Mouse (Mus musculus) neural tube, embryonic 13.5 days (tissue): ENCODE data around the gene Bcap29. TPM values are rescaled to one million over a fixed set of nuclear protein-coding genes. Genes with fewer than 3 reads are reported as not detected.

Experiments
- ATAC-seq: fragments of 200-750 bp; cut with Nextera tagmentation; 2 replicates; pipeline ENCODE4 v1.8.0; 2017; ENCODE audit warnings: low read depth, mild to moderate bottlenecking, moderate TSS enrichment, moderate library complexity
- H3K27ac ChIP-seq: fragments of 300-500 bp; sonication (generic); replicated peaks from 2 replicates; pipeline ENCODE4 v1.5.1; 2015; ENCODE audit warnings: moderate library complexity, mild to moderate bottlenecking, inconsistent platforms
- H3K27me3 ChIP-seq: fragments of 300-500 bp; sonication (generic); 2 replicates; pipeline ENCODE4 v1.6.1; 2015; ENCODE audit warnings: mild to moderate bottlenecking, inconsistent platforms
- H3K36me3 ChIP-seq: fragments of 300-500 bp; sonication (generic); 2 replicates; pipeline ENCODE4 v1.6.1; 2015; ENCODE audit warnings: mild to moderate bottlenecking, inconsistent platforms
- H3K4me1 ChIP-seq: fragments of 300-500 bp; sonication (generic); replicated peaks from 2 replicates; pipeline ENCODE4 v1.6.1; 2015; ENCODE audit warnings: inconsistent platforms
- H3K4me2 ChIP-seq: fragments of 300-500 bp; sonication (generic); 2 replicates; pipeline ENCODE4 v1.6.1; 2015; ENCODE audit warnings: inconsistent platforms, mild to moderate bottlenecking, moderate library complexity
- H3K4me3 ChIP-seq: fragments of 300-500 bp; sonication (generic); 2 replicates; pipeline ENCODE4 v1.5.1; 2015; ENCODE audit warnings: mild to moderate bottlenecking, inconsistent platforms
- H3K9ac ChIP-seq: fragments of 300-500 bp; sonication (generic); 2 replicates; pipeline ENCODE4 v1.6.1; 2015; ENCODE audit warnings: moderate library complexity, mild to moderate bottlenecking, inconsistent platforms
- H3K9me3 ChIP-seq: fragments of 300-500 bp; sonication (generic); 2 replicates; pipeline ENCODE4 v1.6.1; 2016; ENCODE audit warnings: inconsistent platforms
- WGBS: fragments of 180-500 bp; shearing (Covaris S2); methylation state at CpG from one replicate; pipeline ENCODE4 v1.1.7; 2015; 5-methylcytosine and 5-hydroxymethylcytosine counted together
- polyA plus RNA-seq: library from polyadenylated mRNA; unstranded; fragments of >200 nt; fragmentation: Nextera tagmentation; extraction: Ambion mirVana; gene quantifications from 2 replicates; pipeline ENCODE4 v1.2.1, GENCODE M21; 2015

Gene Bcap29
- polyA plus RNA-seq, 1 experiment from 2014 or later, result 32.8 TPM

DNA sequence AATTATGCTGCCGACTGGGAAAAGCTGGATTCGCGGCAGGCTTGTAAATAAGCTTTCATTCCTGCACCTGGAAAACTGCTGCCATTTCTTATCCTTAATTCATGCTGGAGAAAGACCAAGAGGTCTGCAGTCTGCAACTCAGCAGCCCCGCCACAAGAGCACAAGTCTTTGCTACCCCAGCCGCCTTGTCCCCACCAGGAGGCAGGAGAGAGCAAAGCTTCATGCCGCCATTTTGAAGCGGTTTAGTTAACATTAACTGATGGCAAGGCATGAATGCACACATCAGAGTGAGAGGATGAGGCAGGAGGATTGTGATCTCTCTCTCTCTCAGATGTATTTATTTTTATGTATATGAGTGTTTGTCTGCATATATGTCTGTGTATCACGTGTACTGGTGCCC is 14.4 kb downstream of the Bcap29 start:
- Histone ChIP-seq H3K4me1 (no peaks in the 10 kb centered on the region), H3K27ac (no peak overlapping the region), H3K9me3 (no peaks in the 10 kb centered on the region), H3K27me3 (no peaks in the 10 kb centered on the region), H3K36me3 (peaks cover 17% of the 10 kb centered on the region; the same call in 1 of the 2 replicates), H3K9ac (no peak overlapping the region), H3K4me2 (no peak overlapping the region), H3K4me3 (no peak overlapping the region)
- WGBS, result 88% methylated on average over 8 of the region's 8 CpGs
- ATAC-seq, result no peak

DNA sequence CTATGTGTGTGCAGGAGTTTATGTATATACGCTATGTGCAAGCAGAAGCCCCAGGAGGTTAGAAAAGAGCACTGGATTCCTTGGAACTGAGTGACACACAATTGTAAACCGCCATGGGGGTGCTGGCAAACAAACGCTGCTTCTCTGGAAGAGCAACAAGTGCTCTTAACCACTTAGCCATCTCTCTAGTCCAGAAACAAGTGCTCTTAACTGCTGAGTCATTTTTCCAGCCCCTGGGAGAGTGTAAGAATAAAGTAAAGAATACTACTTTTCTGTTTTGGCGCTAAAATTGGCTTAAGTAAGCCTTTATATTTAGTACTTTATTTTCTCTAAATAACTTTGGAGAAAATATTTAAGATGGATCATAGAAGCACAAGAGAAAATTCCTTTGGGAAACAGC is 21.1 kb downstream of the Bcap29 start:
- peaks cover 9% of the 10 kb centered on the region; the same call in 1 of the 2 replicates for H3K36me3 ChIP-seq
- no peak overlapping the region for H3K27ac ChIP-seq
- ATAC-seq, result no peak
- H3K9ac ChIP-seq, result no peak overlapping the region
- H3K4me1 ChIP-seq, result no peaks in the 10 kb centered on the region
- 69% methylated on average over 4 of the region's 4 CpGs for WGBS
- no peak overlapping the region for H3K4me3 ChIP-seq
- H3K27me3 ChIP-seq, result no peaks in the 10 kb centered on the region
- no peaks in the 10 kb centered on the region for H3K9me3 ChIP-seq
- no peak overlapping the region for H3K4me2 ChIP-seq

DNA sequence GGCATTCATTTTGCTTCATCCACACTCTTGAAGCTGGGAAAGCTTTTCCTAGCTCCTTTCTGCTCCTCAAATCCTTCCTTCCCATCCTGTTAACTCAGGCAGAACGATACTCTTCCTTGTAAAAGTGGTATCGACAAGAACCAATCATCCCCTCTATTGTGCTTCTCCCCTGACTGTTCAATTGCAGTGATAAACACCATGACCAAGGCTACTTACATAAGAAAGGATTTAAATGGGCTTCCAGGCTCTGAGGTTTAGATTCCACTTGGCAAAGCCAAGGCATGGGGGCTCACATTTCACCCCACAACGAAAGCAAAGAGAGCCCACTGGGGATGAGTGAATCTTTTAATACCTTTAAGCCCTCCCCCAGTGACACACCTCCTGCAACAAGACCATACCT is 26.3 kb downstream of the Bcap29 start:
- Histone ChIP-seq H3K4me2 (no peak overlapping the region), H3K36me3 (no peaks in the 10 kb centered on the region), H3K27ac (no peak overlapping the region), H3K27me3 (no peaks in the 10 kb centered on the region), H3K9me3 (no peaks in the 10 kb centered on the region), H3K9ac (no peak overlapping the region), H3K4me1 (no peaks in the 10 kb centered on the region), H3K4me3 (no peak overlapping the region)
- no peak for ATAC-seq
- 7% methylated on average over 3 of the region's 3 CpGs for WGBS

DNA sequence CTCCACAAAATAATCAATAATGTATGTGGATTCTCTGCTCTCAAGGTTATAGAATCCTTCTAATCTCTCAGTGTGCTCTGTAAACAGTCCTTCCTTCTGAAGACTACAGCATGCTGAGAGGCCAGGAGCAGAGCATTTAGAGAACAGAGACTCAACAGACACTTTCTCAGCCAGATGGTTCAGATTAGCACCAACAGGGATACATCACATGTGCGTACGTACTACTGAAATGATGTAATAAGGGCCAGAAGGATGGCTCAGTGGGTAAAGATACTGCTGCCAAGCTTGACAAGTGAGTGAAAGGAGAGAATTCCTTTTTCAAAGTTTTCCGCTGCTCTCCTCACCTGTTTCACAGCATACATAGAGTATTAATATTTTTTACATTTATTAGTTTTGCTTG is 29.6 kb downstream of the Bcap29 start:
- Histone ChIP-seq H3K27me3 (no peaks in the 10 kb centered on the region), H3K4me3 (no peak overlapping the region), H3K9me3 (no peaks in the 10 kb centered on the region), H3K9ac (no peak overlapping the region), H3K36me3 (no peaks in the 10 kb centered on the region), H3K4me2 (no peak overlapping the region), H3K27ac (no peak overlapping the region), H3K4me1 (no peaks in the 10 kb centered on the region)
- WGBS, result 93% methylated on average over 3 of the region's 3 CpGs
- ATAC-seq, result no peak

DNA sequence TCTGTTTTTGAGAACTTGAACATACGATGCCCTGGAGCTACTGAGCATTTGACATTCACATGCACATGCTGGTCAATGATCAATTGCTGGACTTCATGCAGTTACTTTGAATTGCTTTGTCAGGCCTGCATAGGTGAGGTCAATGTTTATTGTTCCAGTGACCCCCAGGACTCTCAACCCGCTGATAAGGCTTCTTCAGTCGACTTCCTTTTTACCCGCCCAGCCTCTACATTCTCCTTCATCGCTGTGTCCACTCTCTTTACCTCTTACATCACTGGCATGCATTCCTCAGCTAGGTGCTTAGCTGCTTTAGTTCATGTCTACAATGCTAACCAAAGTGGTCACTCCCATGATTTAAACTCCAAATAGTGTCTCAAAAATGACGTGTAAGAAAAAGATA is 30.9 kb downstream of the Bcap29 start:
- no peak overlapping the region for H3K4me2 ChIP-seq
- H3K4me3 ChIP-seq, result no peak overlapping the region
- H3K9ac ChIP-seq, result no peak overlapping the region
- H3K36me3 ChIP-seq, result no peaks in the 10 kb centered on the region
- no peak for ATAC-seq
- WGBS, result 74% methylated on average over 6 of the region's 6 CpGs
- no peaks in the 10 kb centered on the region for H3K4me1 ChIP-seq
- no peak overlapping the region for H3K27ac ChIP-seq
- H3K27me3 ChIP-seq, result no peaks in the 10 kb centered on the region
- H3K9me3 ChIP-seq, result no peaks in the 10 kb centered on the region

DNA sequence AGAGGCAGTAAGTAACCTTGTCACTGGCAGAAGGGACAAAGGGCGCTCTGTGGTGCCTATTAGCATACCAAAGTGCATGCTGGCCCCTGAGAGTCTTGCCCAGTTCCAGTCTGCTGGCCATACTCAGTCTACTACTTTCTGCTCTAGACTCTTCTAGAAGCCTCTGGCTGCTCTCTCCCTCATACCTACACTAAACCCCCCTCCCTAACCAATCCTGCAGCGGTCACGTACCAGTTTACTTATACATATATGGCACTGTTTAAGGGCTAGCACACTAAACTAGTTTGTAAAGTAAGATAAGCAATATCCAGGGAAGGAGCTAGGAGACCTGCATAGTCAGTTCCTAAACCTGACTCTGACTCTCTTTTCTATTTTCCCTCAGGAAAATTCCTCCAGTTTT is 40.2 kb downstream of the Bcap29 start:
- H3K27ac ChIP-seq, result no peak overlapping the region
- H3K4me3 ChIP-seq, result no peak overlapping the region
- H3K9me3 ChIP-seq, result no peaks in the 10 kb centered on the region
- H3K36me3 ChIP-seq, result no peaks in the 10 kb centered on the region
- no peaks in the 10 kb centered on the region for H3K27me3 ChIP-seq
- ATAC-seq, result no peak
- H3K4me1 ChIP-seq, result no peaks in the 10 kb centered on the region
- 67% methylated on average over 3 of the region's 3 CpGs for WGBS
- H3K4me2 ChIP-seq, result no peak overlapping the region
- H3K9ac ChIP-seq, result no peak overlapping the region

DNA sequence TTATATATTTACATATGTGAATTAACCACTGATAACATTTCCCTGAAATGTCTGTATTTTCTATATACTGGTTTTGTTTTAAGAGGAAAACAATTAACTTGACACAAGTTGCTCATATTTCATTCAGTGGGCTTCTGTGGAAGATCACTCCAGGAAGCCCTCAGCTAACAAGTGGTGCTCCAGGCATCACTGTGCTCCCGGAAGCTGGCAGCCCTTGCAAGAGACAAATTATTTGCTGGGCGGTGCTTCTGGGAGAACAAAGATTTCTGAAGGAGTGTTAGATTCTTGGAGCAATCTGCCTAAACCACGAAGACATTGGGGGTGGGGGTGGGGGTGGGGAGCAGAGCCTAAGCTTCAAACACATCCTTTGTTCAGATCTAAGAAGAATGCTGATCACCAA is 42.4 kb downstream of the Bcap29 start:
- Histone ChIP-seq H3K9ac (no peak overlapping the region), H3K4me2 (no peak overlapping the region)
- 30% methylated on average over 3 of the region's 3 CpGs for WGBS

DNA sequence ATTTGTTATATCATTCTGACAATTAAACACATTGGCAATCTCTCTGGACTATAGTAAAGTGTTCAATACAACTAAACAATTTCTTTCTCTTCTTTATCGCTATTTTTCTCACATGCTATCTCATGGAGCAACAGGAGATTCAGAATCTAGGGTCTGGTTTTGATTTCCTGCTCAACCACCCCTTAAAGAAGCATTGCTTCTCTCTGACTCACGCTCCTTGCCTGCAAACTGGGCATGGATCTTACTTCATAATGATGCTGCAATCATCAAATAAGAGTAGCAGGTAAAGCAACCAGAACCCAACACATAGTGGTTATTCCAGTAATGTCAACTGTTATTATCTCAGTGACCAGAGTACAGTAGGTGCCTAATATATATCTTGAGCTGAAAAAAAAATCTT is 50.7 kb downstream of the Bcap29 start:
- no peak overlapping the region for H3K4me3 ChIP-seq
- peaks cover 13% of the 10 kb centered on the region; the same call in 1 of the 2 replicates for H3K4me1 ChIP-seq
- H3K9me3 ChIP-seq, result no peaks in the 10 kb centered on the region; the same call in 1 of the 2 replicates
- no peaks in the 10 kb centered on the region for H3K27me3 ChIP-seq
- 86% methylated on average over 2 of the region's 2 CpGs for WGBS
- H3K9ac ChIP-seq, result no peak overlapping the region
- ATAC-seq, result no peak
- no peak overlapping the region for H3K4me2 ChIP-seq
- no peak overlapping the region for H3K27ac ChIP-seq
- no peaks in the 10 kb centered on the region for H3K36me3 ChIP-seq

More for the DNA sequence above, 42.4 kb downstream of the Bcap29 start:
- Histone ChIP-seq H3K27me3 (no peaks in the 10 kb centered on the region), H3K4me3 (no peak overlapping the region), H3K36me3 (no peaks in the 10 kb centered on the region), H3K27ac (no peak overlapping the region), H3K9me3 (no peaks in the 10 kb centered on the region; the same call in 1 of the 2 replicates), H3K4me1 (no peaks in the 10 kb centered on the region)
- ATAC-seq, result no peak

DNA sequence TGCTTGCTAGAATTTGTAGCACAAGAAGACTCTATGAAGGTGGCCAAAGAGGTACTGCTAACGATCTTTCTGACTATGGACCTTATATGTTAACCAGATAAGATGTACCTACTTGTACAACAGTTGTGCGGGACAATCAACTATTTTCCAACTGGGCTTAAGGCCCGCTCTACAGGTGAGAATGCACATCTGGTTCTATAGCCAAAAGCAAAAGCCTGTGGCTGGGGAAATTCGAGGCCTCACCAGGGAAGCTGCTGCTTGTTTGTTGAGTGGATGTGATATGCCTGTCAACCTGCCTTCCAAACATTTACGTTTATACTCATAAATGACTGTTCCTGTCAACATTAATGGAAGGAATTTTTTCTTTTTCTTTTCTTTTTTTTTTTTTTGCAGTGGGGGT is 52.4 kb downstream of the Bcap29 start:
- Histone ChIP-seq H3K9ac (no peak overlapping the region), H3K4me3 (no peak overlapping the region), H3K4me2 (no peak overlapping the region), H3K9me3 (no peaks in the 10 kb centered on the region), H3K36me3 (no peaks in the 10 kb centered on the region), H3K27ac (no peak overlapping the region), H3K4me1 (peaks cover 13% of the 10 kb centered on the region; the same call in 1 of the 2 replicates), H3K27me3 (no peaks in the 10 kb centered on the region)
- 90% methylated on average over 5 of the region's 5 CpGs for WGBS
- ATAC-seq, result no peak

DNA sequence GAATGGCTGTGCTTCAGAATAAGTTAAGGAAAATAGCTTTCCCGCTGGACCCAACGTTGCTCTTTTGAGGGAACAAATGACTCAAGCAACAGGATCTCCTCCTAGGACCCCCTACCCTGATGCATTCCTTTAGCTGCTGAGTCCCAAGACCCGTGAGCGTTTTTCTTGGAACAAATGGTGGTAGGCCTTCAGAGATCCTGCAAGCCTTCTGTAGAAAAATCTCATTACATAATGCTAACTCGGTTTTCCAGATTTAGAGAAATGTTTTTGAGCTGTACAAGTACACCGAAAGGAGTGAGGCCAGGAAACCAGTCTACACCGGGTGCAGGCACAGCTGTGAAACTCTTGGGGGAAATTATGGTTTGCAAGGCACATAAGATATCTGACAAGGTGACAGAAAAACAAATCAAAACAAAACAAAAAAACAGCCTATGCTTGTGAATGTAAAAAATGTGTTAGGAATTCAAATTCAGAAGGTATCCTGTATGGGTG is 53.1 kb downstream of the Bcap29 start:
- 54% methylated on average over 7 of the region's 7 CpGs for WGBS
- Histone ChIP-seq H3K4me2 (no peak overlapping the region), H3K9me3 (no peaks in the 10 kb centered on the region), H3K4me1 (peaks cover 13% of the 10 kb centered on the region; the same call in 1 of the 2 replicates), H3K36me3 (no peaks in the 10 kb centered on the region), H3K27me3 (no peaks in the 10 kb centered on the region), H3K9ac (no peak overlapping the region), H3K27ac (no peak overlapping the region), H3K4me3 (no peak overlapping the region)
- ATAC-seq, result no peak

DNA sequence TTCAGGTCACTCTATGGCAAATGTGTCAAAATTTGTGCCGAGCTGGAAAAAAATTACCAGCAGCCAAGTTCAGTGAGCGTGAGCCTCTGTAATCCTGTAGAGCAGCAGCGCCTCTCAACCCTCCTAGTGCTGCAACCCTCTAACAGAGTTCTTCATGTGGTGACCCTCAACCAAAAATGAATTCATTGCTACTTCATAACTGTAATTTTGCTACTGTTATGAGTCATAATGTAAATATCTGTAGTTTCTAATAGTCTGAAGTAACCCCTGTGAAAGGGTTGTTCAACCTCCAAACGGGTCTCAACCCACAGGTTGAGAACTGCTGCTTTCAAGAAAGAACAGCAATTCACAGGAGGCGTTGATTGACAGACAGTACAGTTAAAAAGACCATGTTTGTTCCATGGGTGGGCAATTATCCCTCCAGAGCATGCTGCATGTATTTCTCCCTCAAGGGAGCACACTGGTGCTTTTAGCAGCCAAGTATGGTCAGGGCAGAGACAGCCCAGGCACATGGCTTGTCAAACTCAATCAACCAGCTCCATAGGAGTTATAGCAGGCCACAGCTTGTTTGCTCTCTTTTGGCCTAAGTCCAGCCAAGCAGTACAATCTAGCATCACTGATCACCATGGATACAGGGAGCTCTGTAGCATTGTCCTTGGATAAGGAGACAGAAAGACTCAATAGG is 53.7 kb downstream of the Bcap29 start:
- Histone ChIP-seq H3K9ac (no peak overlapping the region), H3K4me1 (peaks cover 13% of the 10 kb centered on the region; the same call in 1 of the 2 replicates), H3K36me3 (no peaks in the 10 kb centered on the region), H3K27ac (no peak overlapping the region), H3K9me3 (no peaks in the 10 kb centered on the region), H3K4me3 (no peak overlapping the region), H3K4me2 (no peak overlapping the region), H3K27me3 (no peaks in the 10 kb centered on the region)
- WGBS, result 80% methylated on average over 5 of the region's 5 CpGs
- peak; percentile 95 for ATAC-seq

DNA sequence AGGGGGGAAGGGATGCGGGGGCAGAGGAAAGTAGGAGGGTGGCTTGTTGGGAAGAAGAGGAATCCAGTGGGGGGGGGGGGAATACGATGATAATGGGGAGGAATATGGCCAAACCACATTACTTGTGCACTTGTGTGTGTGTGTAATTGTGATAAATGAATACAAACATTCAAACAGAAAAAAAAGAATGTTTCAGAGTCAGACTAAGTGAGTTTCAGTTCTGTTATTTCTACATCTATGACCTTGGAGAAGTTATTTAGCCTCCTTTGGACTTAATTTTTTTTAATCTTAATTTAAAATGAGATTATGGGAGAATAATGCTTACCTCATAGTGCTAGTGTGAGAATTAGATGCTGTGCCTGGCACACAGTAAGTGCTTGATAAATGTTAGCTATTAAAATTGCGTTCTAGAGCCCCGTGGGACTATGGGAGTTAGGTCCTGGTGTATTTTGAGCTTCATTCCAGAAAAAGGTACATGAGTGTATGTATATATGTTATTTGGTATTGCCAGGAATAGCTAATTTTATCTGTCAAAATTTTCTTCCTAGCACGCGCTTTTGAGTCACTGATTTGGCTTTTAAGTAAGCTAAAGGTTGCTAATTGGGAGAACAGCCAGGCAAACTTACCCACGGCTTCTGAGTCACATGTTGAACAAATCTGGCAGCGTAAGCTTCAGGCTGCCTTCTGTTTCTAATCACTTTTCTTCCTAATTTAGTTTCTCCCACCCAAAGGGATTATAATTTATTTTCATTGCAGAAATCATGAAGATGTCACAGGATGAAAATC is 55.6 kb downstream of the Bcap29 start:
- Histone ChIP-seq H3K9ac (no peak overlapping the region), H3K27me3 (no peaks in the 10 kb centered on the region), H3K4me2 (no peak overlapping the region), H3K9me3 (no peaks in the 10 kb centered on the region), H3K4me1 (peaks cover 13% of the 10 kb centered on the region; the same call in 1 of the 2 replicates), H3K27ac (no peak overlapping the region), H3K4me3 (no peak overlapping the region), H3K36me3 (no peaks in the 10 kb centered on the region)
- no peak for ATAC-seq
- 92% methylated on average over 8 of the region's 8 CpGs for WGBS
